Mouse (Mus musculus) stomach, postnatal 0 days (tissue): ENCODE results near the gene Adi1. TPM values are rescaled to one million over a fixed set of nuclear protein-coding genes. Genes with fewer than 3 reads are reported as not detected.

Experiments used
- ATAC-seq: fragments of 200-750 bp; cut with Nextera tagmentation; 2 replicates; pipeline ENCODE4 v1.8.0; 2017; ENCODE audit not compliant: low FRiP score, low TSS enrichment
- DNase-seq: peaks from one replicate; pipeline ENCODE4 v3.0.0-alpha.2; 2016; ENCODE audit warnings: low spot score
- H3K27ac ChIP-seq: fragments of 300-500 bp; sonication (generic); replicated peaks from 2 replicates; pipeline ENCODE4 v1.5.1; 2014; ENCODE audit warnings: mild to moderate bottlenecking, control low read depth
- H3K27me3 ChIP-seq: fragments of 300-500 bp; sonication (generic); 2 replicates; pipeline ENCODE4 v1.6.1; 2014; ENCODE audit warnings: low read length; ENCODE audit not compliant: control insufficient read depth, insufficient read depth
- H3K36me3 ChIP-seq: fragments of 300-500 bp; sonication (generic); 2 replicates; pipeline ENCODE4 v1.6.1; 2014; ENCODE audit warnings: low read length, mixed read lengths; ENCODE audit not compliant: control insufficient read depth, insufficient read depth
- H3K4me1 ChIP-seq: fragments of 300-500 bp; sonication (generic); replicated peaks from 2 replicates; pipeline ENCODE4 v1.6.1; 2014; ENCODE audit warnings: antibody characterized with exemption; ENCODE audit not compliant: control insufficient read depth, insufficient read depth
- H3K4me2 ChIP-seq: fragments of 300-500 bp; sonication (generic); replicated peaks from 2 replicates; pipeline ENCODE4 v1.6.1; 2014; ENCODE audit warnings: low read depth, mild to moderate bottlenecking, control low read depth, moderate library complexity
- H3K4me3 ChIP-seq: fragments of 300-500 bp; sonication (generic); 2 replicates; pipeline ENCODE4 v1.5.1; 2014; ENCODE audit warnings: low read depth, low read length, control low read depth
- H3K9ac ChIP-seq: fragments of 300-500 bp; sonication (generic); 2 replicates; pipeline ENCODE4 v1.6.1; 2014; ENCODE audit warnings: mild to moderate bottlenecking, low read length, control low read depth, mixed read lengths
- H3K9me3 ChIP-seq: fragments of 300-500 bp; sonication (generic); 2 replicates; pipeline ENCODE4 v1.6.1; 2016; ENCODE audit warnings: low read length; ENCODE audit not compliant: control insufficient read depth
- CTCF ChIP-seq: IDR thresholded peaks from 2 replicates; pipeline ENCODE4 v1.5.1; 2016; ENCODE audit warnings: antibody characterized with exemption, low read depth, mild to moderate bottlenecking, moderate library complexity
- EP300 ChIP-seq: optimal IDR thresholded peaks from 2 replicates; pipeline ENCODE3; 2016; ENCODE audit warnings: antibody characterized with exemption
- WGBS: fragments of 180-500 bp; shearing (Covaris S2); extraction: QIAGEN DNeasy Blood & Tissue Kit; methylation state at CpG from one replicate; pipeline ENCODE4 v1.1.7; 2014; 5-methylcytosine and 5-hydroxymethylcytosine counted together
- polyA plus RNA-seq: library from polyadenylated mRNA; unstranded; fragments of >200 nt; fragmentation: Nextera tagmentation; extraction: Ambion mirVana; gene quantifications from 2 replicates; pipeline ENCODE4 v1.2.1, GENCODE M21; 2015

The Adi1 gene
- 50.9 and 55.2 TPM in 2 replicates for polyA plus RNA-seq

GRCm38 (mm10) chr12:28675121-28675924 lies at the start of gene Adi1:
TSS of gene Adi1 (plus strand) at chr12:28675231.
- Histone ChIP-seq H3K9me3 (no peaks in the 10 kb centered on the region), H3K4me2 (peak within 1 kb of the TSS; percentile 65), H3K36me3 (peaks cover 1% of the 10 kb centered on the region; the same call in 1 of the 2 replicates), H3K27me3 (no peaks in the 10 kb centered on the region), H3K4me1 (peaks cover 7% of the 10 kb centered on the region), H3K4me3 (peak within 1 kb of the TSS; percentile 69), H3K27ac (peak within 1 kb of the TSS; percentile 95), H3K9ac (peak within 1 kb of the TSS; percentile 68)
- 2% methylated on average over 53 of the region's 53 CpGs for WGBS
- peak; percentile 95 for ATAC-seq
- DNase-seq = peak; percentile 94
- no peak for TF ChIP-seq CTCF
- TF ChIP-seq EP300 = no peak

GRCm38 (mm10) chr12:28625407-28625806 lies 49.6 kb upstream of the Adi1 start:
- no peaks in the 10 kb centered on the region for H3K9me3 ChIP-seq
- peaks cover 13% of the 10 kb centered on the region for H3K36me3 ChIP-seq
- no peak overlapping the region for H3K4me3 ChIP-seq
- 72% methylated on average over 7 of the region's 7 CpGs for WGBS
- H3K4me1 ChIP-seq = peaks cover 3% of the 10 kb centered on the region; the same call in 1 of the 2 replicates
- no peak overlapping the region for H3K27ac ChIP-seq
- H3K9ac ChIP-seq = no peak overlapping the region
- H3K27me3 ChIP-seq = no peaks in the 10 kb centered on the region
- DNase-seq (no peak), ATAC-seq (no peak)
- H3K4me2 ChIP-seq = no peak overlapping the region
- TF ChIP-seq EP300 (no peak), CTCF (no peak)

- Histone ChIP-seq H3K4me2 (no peak overlapping the region), H3K36me3 (peaks cover 28% of the 10 kb centered on the region), H3K27ac (no peak overlapping the region), H3K4me1 (no peaks in the 10 kb centered on the region; the same call in 1 of the 2 replicates), H3K27me3 (no peaks in the 10 kb centered on the region), H3K9me3 (no peaks in the 10 kb centered on the region), H3K9ac (no peak overlapping the region), H3K4me3 (no peak overlapping the region)
- no peak for DNase-seq
- ATAC-seq = no peak
- TF ChIP-seq CTCF (no peak), EP300 (no peak)
- WGBS = 51% methylated on average over 4 of the region's 4 CpGs
Measured at GRCm38 (mm10) chr12:28627092-28627491, 47.9 kb upstream of the Adi1 start.

- no peak for DNase-seq
- Histone ChIP-seq H3K27me3 (no peaks in the 10 kb centered on the region), H3K9ac (no peak overlapping the region), H3K4me2 (no peak overlapping the region), H3K36me3 (peaks cover 36% of the 10 kb centered on the region), H3K4me3 (no peak overlapping the region), H3K4me1 (no peaks in the 10 kb centered on the region), H3K9me3 (no peaks in the 10 kb centered on the region), H3K27ac (no peak overlapping the region)
- WGBS = 91% methylated on average over 2 of the region's 2 CpGs
- ATAC-seq = no peak
- no peak for TF ChIP-seq CTCF
- no peak for TF ChIP-seq EP300
Measured at GRCm38 (mm10) chr12:28628436-28628835, 46.6 kb upstream of the Adi1 start.

GRCm38 (mm10) chr12:28635058-28635534 lies 39.9 kb upstream of the Adi1 start:
- WGBS = 1% methylated on average over 23 of the region's 23 CpGs
- peak overlapping the region; percentile 97 for H3K9ac ChIP-seq
- no peaks in the 10 kb centered on the region for H3K27me3 ChIP-seq
- TF ChIP-seq EP300 = no peak
- H3K36me3 ChIP-seq = peaks cover 33% of the 10 kb centered on the region
- no peaks in the 10 kb centered on the region for H3K9me3 ChIP-seq
- DNase-seq (no peak), ATAC-seq (peak; percentile 0; the same call in 1 of the 2 replicates)
- peak overlapping the region; percentile 93 for H3K27ac ChIP-seq
- peak overlapping the region; percentile 66 for H3K4me2 ChIP-seq
- H3K4me3 ChIP-seq = peak overlapping the region; percentile 86
- peaks cover 5% of the 10 kb centered on the region; the same call in 1 of the 2 replicates for H3K4me1 ChIP-seq
